Mouse (Mus musculus) heart, adult 11 months (tissue): ENCODE data around the gene Dmxl2.

ENCODE experiments used
- DNase-seq: peaks from one replicate; pipeline ENCODE4 v3.0.0; 2022

The Dmxl2 gene

GRCm38 (mm10) chr9:54499291-54499690 is 2.1 kb downstream of the Dmxl2 start:
- DNase-seq, result peak; percentile 69

- DNase-seq, result no peak
Measured at GRCm38 (mm10) chr9:54490431-54490830, 11.0 kb downstream of the Dmxl2 start.

GRCm38 (mm10) chr9:54489599-54489998 is 11.8 kb downstream of the Dmxl2 start:
- no peak for DNase-seq

GRCm38 (mm10) chr9:54484927-54485326 is 16.5 kb downstream of the Dmxl2 start:
- no peak for DNase-seq

- no peak for DNase-seq
Measured at GRCm38 (mm10) chr9:54483215-54483614, 18.2 kb downstream of the Dmxl2 start.

- DNase-seq, result no peak
Measured at GRCm38 (mm10) chr9:54482763-54483162, 18.7 kb downstream of the Dmxl2 start.

GRCm38 (mm10) chr9:54479054-54479453 is 22.4 kb downstream of the Dmxl2 start:
- DNase-seq, result no peak

GRCm38 (mm10) chr9:54478117-54478516 is 23.3 kb downstream of the Dmxl2 start:
- no peak for DNase-seq

GRCm38 (mm10) chr9:54474546-54474945 is 26.9 kb downstream of the Dmxl2 start:
- no peak for DNase-seq

- no peak for DNase-seq
Measured at GRCm38 (mm10) chr9:54474031-54474430, 27.4 kb downstream of the Dmxl2 start.

- no peak for DNase-seq
Measured at GRCm38 (mm10) chr9:54472784-54473183, 28.6 kb downstream of the Dmxl2 start.

GRCm38 (mm10) chr9:54469339-54469738 is 32.1 kb downstream of the Dmxl2 start:
- peak; percentile 44 for DNase-seq

- no peak for DNase-seq
Measured at GRCm38 (mm10) chr9:54467433-54467933, 33.9 kb downstream of the Dmxl2 start.

GRCm38 (mm10) chr9:54463483-54464054 is 37.9 kb downstream of the Dmxl2 start:
- DNase-seq, result no peak

GRCm38 (mm10) chr9:54439015-54439414 is 62.4 kb downstream of the Dmxl2 start:
- no peak for DNase-seq

- no peak for DNase-seq
Measured at GRCm38 (mm10) chr9:54438246-54438645, 63.2 kb downstream of the Dmxl2 start.

GRCm38 (mm10) chr9:54416238-54416637 is 85.2 kb downstream of the Dmxl2 start:
- DNase-seq, result peak; percentile 21

GRCm38 (mm10) chr9:54356756-54357155 is 144.7 kb downstream of the Dmxl2 start:
- no peak for DNase-seq

- DNase-seq, result peak; percentile 31
Measured at GRCm38 (mm10) chr9:54342026-54342425, 159.4 kb downstream of the Dmxl2 start.

- DNase-seq, result peak; percentile 74
Measured at GRCm38 (mm10) chr9:54336532-54337144, 164.8 kb downstream of the Dmxl2 start.

- peak; percentile 46 for DNase-seq
Measured at GRCm38 (mm10) chr9:54335582-54335981, 165.8 kb downstream of the Dmxl2 start.

- peak; percentile 55 for DNase-seq
Measured at GRCm38 (mm10) chr9:54329201-54329600, 172.2 kb downstream of the Dmxl2 start.

GRCm38 (mm10) chr9:54323456-54323855 is 178.0 kb downstream of the Dmxl2 start:
- peak; percentile 57 for DNase-seq

GRCm38 (mm10) chr9:54316363-54316762 is 185.1 kb downstream of the Dmxl2 start:
- no peak for DNase-seq
